In genomic region chr7:140125278-140126021, GRCm38 (mm10) we compare ENCODE assay signal across 8 mouse cellular contexts. TPM values are rescaled to one million over a fixed set of nuclear protein-coding genes. Genes with fewer than 3 reads are reported as not detected.
A peak's percentile ranks its signal among the peaks of the same experiment; 100 is the strongest.
DNase-seq lines count a peak whose midpoint lies in the region; ATAC-seq and TF ChIP-seq lines count a peak whose summit lies in the region.

No protein-coding gene starts in this region.

- H3K4me1 ChIP-seq in hindbrain, embryonic 10.5 days (replicated peaks): peaks cover 22% of the 10 kb centered on the region
- peaks cover 11% of the 10 kb centered on the region for H3K4me1 ChIP-seq in lung, embryonic 16.5 days (replicated peaks; ENCODE audit: control insufficient read depth, insufficient read depth, low read length)
- H3K4me1 ChIP-seq in thymus, adult 2 months (replicated peaks; ENCODE audit: control insufficient read depth, insufficient read depth, low read length): peaks cover 12% of the 10 kb centered on the region

- peaks cover 15% of the 10 kb centered on the region for H3K36me3 ChIP-seq in hindbrain, embryonic 10.5 days
- peaks cover 6% of the 10 kb centered on the region for H3K36me3 ChIP-seq in lung, embryonic 16.5 days (ENCODE audit: control insufficient read depth, insufficient read depth, low read length)
- peaks cover 5% of the 10 kb centered on the region; the same call in 1 of the 2 replicates for H3K36me3 ChIP-seq in thymus, adult 2 months (ENCODE audit: control insufficient read depth, insufficient read depth, low read length)

- WGBS in hindbrain, embryonic 10.5 days: 1% methylated on average over 40 of the region's 40 CpGs
- WGBS in lung, embryonic 16.5 days: 1% methylated on average over 35 of the region's 40 CpGs
- 1% methylated on average over 40 of the region's 40 CpGs for WGBS in thymus, adult 2 months

- ATAC-seq in frontal cortex, adult (ENCODE audit: low TSS enrichment): peak; percentile 97
- ATAC-seq in lung, embryonic 16.5 days (ENCODE audit: low read depth): peak; percentile 99

- TF ChIP-seq POLR2A in thymus, adult 2 months (IDR thresholded peaks at IDR 0.05; ENCODE audit: control insufficient read depth, extremely low read depth, insufficient read depth, low read length, poor library complexity): peak; percentile 70

- peak overlapping the region; percentile 89 for H3K4me2 ChIP-seq in lung, embryonic 16.5 days (ENCODE audit: low read depth, low read length)

- no peak; the same call in 1 of the 2 replicates for TF ChIP-seq CTCF in thymus, adult 2 months (IDR thresholded peaks at IDR 0.05; ENCODE audit: borderline replicate concordance, control insufficient read depth, extremely low read depth, insufficient read depth, low read length, poor library complexity)

- peak overlapping the region; percentile 82 for H3K4me3 ChIP-seq in hindbrain, embryonic 10.5 days
- H3K4me3 ChIP-seq in lung, embryonic 16.5 days (ENCODE audit: low read length): peak overlapping the region; percentile 90
- H3K4me3 ChIP-seq in thymus, adult 2 months (ENCODE audit: control insufficient read depth, insufficient read depth, low read length): peak overlapping the region; percentile 95

- peak overlapping the region; percentile 97 for H3K9ac ChIP-seq in lung, embryonic 16.5 days (ENCODE audit: low read length)

- peak overlapping the region; percentile 91 for H3K27ac ChIP-seq in hindbrain, embryonic 10.5 days
- peak overlapping the region; percentile 81 for H3K27ac ChIP-seq in lung, embryonic 16.5 days (ENCODE audit: low read length)
- no peak overlapping the region; the same call in 1 of the 2 replicates for H3K27ac ChIP-seq in thymus, adult 2 months (ENCODE audit: control insufficient read depth, insufficient read depth, low read length)

- H3K27me3 ChIP-seq in hindbrain, embryonic 10.5 days (ENCODE audit: insufficient read depth, poor library complexity, severe bottlenecking): no peaks in the 10 kb centered on the region
- no peaks in the 10 kb centered on the region for H3K27me3 ChIP-seq in lung, embryonic 16.5 days (ENCODE audit: control insufficient read depth, insufficient read depth, low read depth, low read length)
- no peaks in the 10 kb centered on the region for H3K27me3 ChIP-seq in thymus, adult 2 months (ENCODE audit: control insufficient read depth, insufficient read depth, low read length)

- DNase-seq in NIH3T3 (ENCODE audit: low read depth): peak; percentile 94
- DNase-seq in cerebellum, adult 9-11 months: peak; percentile 95
- DNase-seq in hindbrain, embryonic 10.5 days (ENCODE audit: low spot score): peak; percentile 95
- peak; percentile 92 for DNase-seq in layer of hippocampus, adult 9-11 months
- DNase-seq in ovary, adult 18-20 months (ENCODE audit: low spot score): peak; percentile 94
- peak; percentile 93 for DNase-seq in thymus, adult 2 months

- no peaks in the 10 kb centered on the region for H3K9me3 ChIP-seq in hindbrain, embryonic 10.5 days
- no peaks in the 10 kb centered on the region for H3K9me3 ChIP-seq in lung, embryonic 16.5 days (ENCODE audit: control insufficient read depth, low read length)

RNA-seq across cellular contexts. Expression of gene Echs1, which starts 9.2 kb away (rescaled TPM):
- 153 and 156 TPM in 2 replicates for polyA plus RNA-seq in hindbrain, embryonic 10.5 days (2016; fragmentation: Nextera tagmentation; extraction: Ambion mirVana)
- polyA plus RNA-seq in lung, embryonic 16.5 days (2015; fragmentation: Nextera tagmentation; extraction: Ambion mirVana): 141 and 148 TPM in 2 replicates
- polyA plus RNA-seq in thymus, adult 2 months (2012; rRNA removed): 60.9 and 65.6 TPM in 2 replicates

RNA-seq across cellular contexts. Expression of gene Paox, which starts 9.9 kb away (rescaled TPM):
- polyA plus RNA-seq in hindbrain, embryonic 10.5 days (2016; fragmentation: Nextera tagmentation; extraction: Ambion mirVana): 15.7 and 21.7 TPM in 2 replicates
- polyA plus RNA-seq in lung, embryonic 16.5 days (2015; fragmentation: Nextera tagmentation; extraction: Ambion mirVana): 19.9 and 21.3 TPM in 2 replicates
- 15.3 and 18.0 TPM in 2 replicates for polyA plus RNA-seq in thymus, adult 2 months (2012; rRNA removed)

RNA-seq across cellular contexts. Expression of gene Mtg1, which starts 11.9 kb away (rescaled TPM):
- 29.4 and 30.1 TPM in 2 replicates for polyA plus RNA-seq in hindbrain, embryonic 10.5 days (2016; fragmentation: Nextera tagmentation; extraction: Ambion mirVana)
- 20.7 and 24.8 TPM in 2 replicates for polyA plus RNA-seq in lung, embryonic 16.5 days (2015; fragmentation: Nextera tagmentation; extraction: Ambion mirVana)
- polyA plus RNA-seq in thymus, adult 2 months (2012; rRNA removed): 36.0 and 39.0 TPM in 2 replicates

RNA-seq across cellular contexts. Expression of gene Fuom, which starts 23.2 kb away (rescaled TPM):
- 13.6 and 17.9 TPM in 2 replicates for polyA plus RNA-seq in hindbrain, embryonic 10.5 days (2016; fragmentation: Nextera tagmentation; extraction: Ambion mirVana)
- polyA plus RNA-seq in lung, embryonic 16.5 days (2015; fragmentation: Nextera tagmentation; extraction: Ambion mirVana): 18.6 and 21.4 TPM in 2 replicates
- 28.1 and 34.8 TPM in 2 replicates for polyA plus RNA-seq in thymus, adult 2 months (2012; rRNA removed)

RNA-seq across cellular contexts. Expression of gene Sprn, which starts 29.2 kb away (rescaled TPM):
- 0.46 and 1.4 TPM in 2 replicates for polyA plus RNA-seq in hindbrain, embryonic 10.5 days (2016; fragmentation: Nextera tagmentation; extraction: Ambion mirVana)
- polyA plus RNA-seq in lung, embryonic 16.5 days (2015; fragmentation: Nextera tagmentation; extraction: Ambion mirVana): 0.25 and 0.41 TPM in 2 replicates
- polyA plus RNA-seq in thymus, adult 2 months (2012; rRNA removed): 0.18 and 0.31 TPM in 2 replicates
